Mouse (Mus musculus): ENCODE measurements around the gene Unc45a.
A peak's percentile ranks its signal among the peaks of the same experiment; 100 is the strongest.

The Unc45a gene

GRCm38 (mm10) chr7:80367232-80367631 is 26.4 kb upstream of the Unc45a start:
- DNase-seq (ENCODE audit: low read depth), result no peak

DNA sequence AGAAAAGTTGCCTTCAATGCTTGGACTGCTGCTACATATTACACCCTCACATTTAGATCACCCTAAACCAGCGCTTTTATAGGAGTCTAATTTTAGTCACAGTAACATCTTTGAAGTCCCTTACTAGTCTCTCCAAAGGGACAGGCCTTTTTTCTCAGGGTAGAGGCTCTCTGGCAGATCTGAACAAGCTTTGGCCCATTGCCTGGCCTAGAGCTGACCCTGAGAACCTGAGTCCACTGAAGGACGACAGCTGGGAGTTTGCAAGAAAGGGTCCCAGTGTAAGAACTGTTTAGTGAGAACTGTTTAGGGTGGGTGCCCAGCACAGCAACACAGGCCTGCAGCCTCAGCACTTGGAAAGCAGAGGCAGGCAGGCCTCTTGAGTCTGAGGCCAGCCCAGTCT is 25.0 kb upstream of the Unc45a start:
- DNase-seq (ENCODE audit: low read depth), result no peak

DNA sequence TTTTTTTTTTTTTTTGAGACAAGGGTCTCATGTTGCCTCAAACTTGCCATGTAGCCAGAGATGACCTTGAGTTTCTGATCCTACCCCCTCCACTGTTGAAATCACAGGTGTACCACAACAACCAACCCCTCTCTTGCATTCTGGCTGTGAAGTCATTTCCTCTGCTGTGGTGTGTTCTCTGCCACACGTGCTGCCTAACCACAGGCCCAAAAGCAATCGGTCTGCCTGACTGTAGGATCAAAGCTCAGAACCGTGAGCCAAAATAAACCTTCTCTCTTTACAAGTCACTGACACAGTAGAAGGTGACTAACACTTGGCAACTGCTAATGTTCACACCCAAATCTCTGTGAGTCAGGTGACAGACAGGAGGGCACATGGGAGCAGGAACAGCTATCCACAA is 19.6 kb upstream of the Unc45a start:
- no peak for DNase-seq (ENCODE audit: low read depth)

DNA sequence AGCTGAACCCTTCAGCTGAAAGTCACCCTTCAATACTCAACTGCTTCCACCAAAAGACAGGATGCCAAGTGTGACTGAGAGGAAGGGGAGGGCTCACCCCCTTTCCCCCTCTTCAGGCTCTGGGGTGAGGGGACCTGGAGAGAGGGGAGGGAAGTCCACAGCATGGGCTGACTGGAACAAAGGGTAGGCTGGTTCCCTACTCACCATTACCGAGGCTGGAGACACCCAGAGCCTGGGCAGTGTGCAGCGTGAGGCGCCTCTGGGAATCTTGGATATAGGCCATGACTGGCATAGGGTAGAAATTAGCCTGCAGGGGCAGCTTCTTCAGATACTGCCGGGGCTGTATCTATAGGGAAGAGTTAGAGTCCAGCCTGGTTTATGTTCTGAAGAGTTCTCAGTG is 17.2 kb upstream of the Unc45a start:
- DNase-seq (ENCODE audit: low read depth), result no peak

DNA sequence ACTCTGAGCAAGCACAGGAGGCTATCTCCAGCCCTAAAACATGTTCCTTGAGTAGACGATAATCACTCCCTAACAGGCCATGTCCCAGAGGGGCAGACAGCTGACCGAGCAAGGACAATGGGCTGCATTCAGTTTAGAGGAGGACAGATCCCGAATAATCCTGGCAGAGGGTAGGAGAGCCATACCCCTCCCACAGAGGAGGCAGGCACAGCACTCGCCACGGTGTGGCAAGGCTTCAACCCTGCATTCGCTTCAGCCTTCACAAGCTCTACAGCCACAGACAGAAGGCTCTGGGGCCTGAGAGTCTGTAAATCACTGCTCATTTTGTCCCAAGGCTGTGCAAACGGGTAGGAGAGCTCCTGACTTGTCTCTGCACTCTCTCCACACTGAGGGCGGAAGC is 16.4 kb upstream of the Unc45a start:
- no peak for DNase-seq (ENCODE audit: low read depth)

DNA sequence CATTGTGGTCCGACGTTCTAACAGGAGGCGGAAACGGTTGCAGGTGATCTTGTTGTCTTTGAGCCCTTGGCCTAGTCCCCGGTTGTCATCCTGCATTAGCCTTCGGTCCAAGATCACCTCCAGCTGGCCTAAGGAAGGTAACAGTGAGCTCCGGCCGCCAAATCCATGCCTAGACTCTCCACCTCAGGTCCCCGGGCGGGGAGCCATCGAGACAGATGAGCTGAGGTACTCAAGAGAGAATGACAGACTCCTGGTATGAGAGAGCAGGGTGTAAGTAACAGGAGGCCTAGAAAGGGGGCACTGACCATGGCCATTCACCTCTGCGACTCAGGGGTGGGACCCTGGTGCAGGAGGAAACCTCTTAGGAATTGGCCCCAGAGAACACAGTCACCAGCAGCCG is 15.5 kb upstream of the Unc45a start:
- DNase-seq (ENCODE audit: low read depth), result no peak

GRCm38 (mm10) chr7:80352920-80353319 is 12.1 kb upstream of the Unc45a start:
- no peak for DNase-seq (ENCODE audit: low read depth)

DNA sequence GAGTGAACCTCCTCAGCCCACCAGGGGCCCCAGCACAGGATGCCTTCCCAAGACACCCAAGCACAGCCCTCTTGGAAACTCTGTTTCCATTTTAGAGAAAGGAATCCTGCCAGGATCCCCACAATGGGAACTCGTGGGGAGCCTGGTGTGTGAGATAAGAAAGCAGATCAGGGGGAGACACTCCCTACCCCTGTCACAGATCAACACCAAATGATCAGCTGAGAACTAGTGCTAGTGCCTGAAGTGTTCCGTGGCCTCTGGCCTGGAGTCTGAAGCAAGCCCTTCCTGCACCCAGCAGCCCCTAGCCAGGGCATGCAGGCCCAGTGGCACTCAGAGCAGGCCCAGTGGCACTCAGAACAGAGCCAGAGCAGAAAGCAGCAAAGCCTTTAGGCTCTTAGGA is 10.0 kb upstream of the Unc45a start:
- DNase-seq (ENCODE audit: low read depth), result no peak

DNA sequence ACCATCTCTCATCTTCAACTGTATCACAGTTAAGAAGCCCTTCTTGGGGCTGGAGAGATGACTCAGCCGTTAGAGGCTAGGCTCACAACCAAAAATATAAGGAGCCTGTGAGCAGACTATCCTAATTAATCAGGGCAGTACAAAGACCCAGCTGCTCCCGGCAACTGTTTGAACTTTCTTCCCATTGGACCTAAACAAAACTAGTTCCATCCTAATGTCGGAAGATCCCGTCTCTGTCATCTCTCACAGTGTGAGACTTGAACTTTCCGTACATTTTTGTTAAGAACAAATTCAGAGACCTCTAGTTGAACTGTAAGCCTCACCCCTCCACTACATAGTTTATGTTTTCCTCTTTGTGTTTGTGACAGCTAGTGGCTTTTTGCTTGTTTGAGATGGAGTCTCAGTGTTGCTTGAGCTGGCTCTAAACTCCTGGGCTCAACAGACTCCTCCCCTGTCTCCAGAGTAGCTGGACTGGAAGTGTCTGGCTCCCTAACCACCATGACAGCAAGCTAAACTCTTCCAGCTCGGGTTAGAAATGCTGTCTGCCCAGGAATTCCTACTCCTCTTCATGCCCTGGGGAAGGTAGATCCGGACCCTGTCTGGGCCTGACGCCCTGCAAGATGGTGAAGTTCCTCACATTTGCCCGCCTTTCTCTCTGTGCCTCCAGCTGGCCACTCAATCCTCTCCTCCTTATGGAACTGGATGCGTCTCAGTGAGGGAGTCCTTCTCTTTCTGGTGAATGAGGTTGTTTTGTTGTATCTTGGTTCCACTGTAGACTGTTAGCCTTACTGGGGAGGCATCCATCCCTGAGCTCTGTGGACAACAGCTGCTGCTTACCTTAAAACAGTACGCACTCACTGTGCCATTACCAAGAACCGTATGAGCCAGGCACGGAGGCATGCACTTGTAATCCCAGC is 7.1 kb upstream of the Unc45a start:
- DNase-seq (ENCODE audit: low read depth), result no peak

DNA sequence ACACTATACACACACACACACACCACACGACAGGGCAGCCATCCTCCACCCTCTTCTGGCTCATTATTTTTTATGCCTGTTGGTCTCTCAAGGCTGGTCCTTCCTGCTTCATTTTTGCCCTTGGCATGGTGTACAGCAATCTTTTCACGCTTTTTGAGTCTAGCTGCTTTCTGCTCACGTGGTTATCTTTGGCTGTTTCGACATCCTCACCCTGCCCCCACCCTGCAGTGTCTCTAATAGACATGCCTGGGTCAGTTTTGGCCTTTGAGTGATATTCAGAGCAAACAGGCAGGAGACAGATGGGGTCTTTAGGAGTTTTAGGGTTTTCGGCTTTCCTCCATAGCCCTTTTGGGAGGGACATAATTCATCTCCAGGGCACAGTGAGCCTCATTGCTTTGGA is 6.0 kb upstream of the Unc45a start:
- no peak for DNase-seq (ENCODE audit: low read depth)

DNA sequence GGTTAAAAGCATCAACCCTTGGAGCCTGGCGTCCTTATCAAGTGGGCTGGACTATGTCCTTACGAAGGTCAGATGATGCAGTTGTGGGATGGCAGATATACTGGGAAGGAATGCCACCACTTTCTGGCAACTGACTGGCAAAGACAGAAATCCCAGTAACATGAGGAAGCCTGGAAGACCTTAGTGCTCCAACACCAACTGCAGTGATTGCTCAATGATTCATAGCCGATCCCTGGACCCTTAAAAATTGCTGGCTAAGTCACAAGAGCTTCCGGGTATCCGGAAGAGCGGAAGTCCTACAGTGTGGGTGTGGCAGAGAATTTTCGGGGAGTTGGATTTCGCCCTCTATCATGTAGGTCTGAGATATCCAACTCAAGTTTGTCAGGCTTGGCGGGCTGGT is 5.4 kb upstream of the Unc45a start:
- DNase-seq (ENCODE audit: low read depth), result no peak

DNA sequence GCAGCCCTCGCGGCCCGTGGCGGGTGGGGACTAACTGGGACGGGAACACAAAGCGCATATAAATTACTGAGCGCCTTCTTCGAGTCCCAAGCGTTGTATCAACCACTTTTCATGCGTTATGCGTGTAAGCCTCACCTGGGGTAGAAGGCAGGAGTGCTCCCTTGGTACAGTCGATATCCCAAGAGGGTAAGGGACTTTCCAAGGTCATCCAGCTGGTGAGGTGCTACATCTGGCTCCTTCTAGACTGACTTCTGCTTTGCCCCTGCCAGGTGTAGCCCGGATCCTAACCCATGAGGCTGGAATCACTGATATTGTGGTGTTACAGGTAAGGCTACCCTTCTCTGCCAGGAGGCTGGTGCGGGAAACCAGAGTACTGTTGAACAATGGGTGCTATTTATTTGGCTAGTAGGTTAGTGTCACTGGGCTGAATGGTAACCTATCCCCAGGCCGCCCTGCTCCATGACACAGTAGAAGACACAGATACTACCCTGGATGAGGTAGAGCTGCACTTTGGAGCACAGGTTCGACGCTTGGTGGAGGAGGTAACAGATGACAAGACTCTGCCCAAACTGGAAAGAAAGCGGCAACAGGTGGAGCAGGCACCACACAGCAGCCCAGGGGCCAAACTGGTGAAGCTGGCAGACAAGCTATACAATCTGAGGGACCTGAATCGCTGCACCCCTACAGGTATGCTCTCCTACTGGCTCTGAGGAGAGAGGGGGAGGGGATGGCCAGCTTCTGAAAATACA is 2.6 kb upstream of the Unc45a start:
- no peak for DNase-seq (ENCODE audit: low read depth)

DNA sequence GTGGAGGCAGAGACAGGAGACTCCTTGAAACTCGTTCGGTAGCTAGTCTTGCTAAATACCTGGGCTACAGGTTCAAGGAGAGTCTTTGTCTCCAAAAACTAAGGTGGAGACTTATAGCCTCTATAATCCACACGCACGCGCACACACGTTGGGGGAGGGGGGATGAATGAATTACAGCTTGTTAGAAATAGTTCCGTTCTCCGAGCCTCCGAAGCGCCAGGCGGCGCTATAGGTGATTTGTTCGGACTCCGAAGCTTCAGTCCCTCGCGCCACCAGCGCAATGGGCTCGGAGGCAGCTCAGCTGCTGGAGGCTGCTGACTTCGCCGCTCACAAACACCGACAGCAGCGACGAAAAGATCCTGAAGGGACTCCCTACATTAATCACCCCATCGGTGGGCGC is 2.1 kb upstream of the Unc45a start, which contains the start of gene Hddc3:
Gene Hddc3 (plus strand): TSS at position 247 of the 400 bp plus-strand sequence.
- peak; percentile 79 for DNase-seq (ENCODE audit: low read depth)

- DNase-seq (ENCODE audit: low read depth), result no peak
Observed at GRCm38 (mm10) chr7:80341793-80342192, 988 bp upstream of the Unc45a start.

- peak; percentile 94 for DNase-seq (ENCODE audit: low read depth)
Observed at GRCm38 (mm10) chr7:80339793-80340628, 794 bp downstream of the Unc45a start.

GRCm38 (mm10) chr7:80339371-80339770 is 1.4 kb downstream of the Unc45a start:
- no peak for DNase-seq (ENCODE audit: low read depth)

GRCm38 (mm10) chr7:80336932-80337331 is 3.9 kb downstream of the Unc45a start:
- no peak for DNase-seq (ENCODE audit: low read depth)

DNA sequence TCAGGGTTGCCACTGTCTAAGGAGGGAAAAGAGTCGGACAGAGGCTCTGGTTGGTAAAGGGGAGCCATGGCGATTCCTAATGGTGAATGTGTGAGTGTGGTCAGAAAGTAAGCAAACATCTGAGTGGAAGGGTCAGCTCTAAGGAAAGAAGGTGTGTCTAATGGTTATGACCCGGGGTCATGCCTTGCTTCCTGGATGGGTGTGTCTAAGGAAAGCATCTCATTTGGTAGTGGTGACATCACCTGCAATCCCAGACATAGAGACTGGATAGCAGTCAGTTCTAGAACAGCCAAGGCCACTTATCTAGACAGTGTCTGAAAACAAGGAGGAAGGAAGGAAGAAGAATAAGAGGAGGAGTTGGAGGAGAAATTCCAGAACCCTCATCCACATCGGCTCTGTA is 6.0 kb downstream of the Unc45a start:
- no peak for DNase-seq (ENCODE audit: low read depth)

GRCm38 (mm10) chr7:80331433-80331832 is 9.4 kb downstream of the Unc45a start:
- DNase-seq (ENCODE audit: low read depth), result no peak

- DNase-seq (ENCODE audit: low read depth), result no peak
Observed at GRCm38 (mm10) chr7:80330278-80330677, 10.5 kb downstream of the Unc45a start.

GRCm38 (mm10) chr7:80326076-80326475 is 14.7 kb downstream of the Unc45a start:
- DNase-seq (ENCODE audit: low read depth), result no peak

DNA sequence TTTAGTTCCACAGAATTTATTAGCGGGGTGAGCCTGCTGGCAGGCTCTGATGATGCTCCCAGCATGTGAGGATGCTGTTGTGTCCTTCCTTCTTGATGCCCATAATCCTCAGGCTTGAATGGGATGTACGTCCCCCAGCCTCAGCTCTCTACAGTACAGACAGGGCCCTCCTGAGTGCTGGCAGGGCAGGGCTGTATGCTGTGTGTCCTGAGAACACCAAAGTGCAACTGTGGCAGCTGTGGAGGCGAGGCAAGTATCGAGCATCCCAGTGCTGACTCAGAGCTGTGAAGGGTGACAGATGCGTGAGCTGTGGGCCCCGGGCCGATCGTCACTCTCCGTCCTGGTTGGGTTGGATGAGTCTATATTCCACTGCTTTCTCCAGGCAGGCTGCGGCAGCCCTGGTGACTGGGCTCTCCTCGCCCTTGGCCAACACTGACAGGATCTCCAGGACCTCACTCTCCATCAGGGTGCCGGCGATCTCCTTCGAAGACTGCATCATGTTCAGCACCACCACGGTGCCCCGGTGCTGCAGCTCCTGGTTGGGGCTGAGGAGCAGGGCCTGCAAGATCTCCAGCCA is 15.4 kb downstream of the Unc45a start:
- no peak for DNase-seq (ENCODE audit: low read depth)
